In the genomic region with DNA sequence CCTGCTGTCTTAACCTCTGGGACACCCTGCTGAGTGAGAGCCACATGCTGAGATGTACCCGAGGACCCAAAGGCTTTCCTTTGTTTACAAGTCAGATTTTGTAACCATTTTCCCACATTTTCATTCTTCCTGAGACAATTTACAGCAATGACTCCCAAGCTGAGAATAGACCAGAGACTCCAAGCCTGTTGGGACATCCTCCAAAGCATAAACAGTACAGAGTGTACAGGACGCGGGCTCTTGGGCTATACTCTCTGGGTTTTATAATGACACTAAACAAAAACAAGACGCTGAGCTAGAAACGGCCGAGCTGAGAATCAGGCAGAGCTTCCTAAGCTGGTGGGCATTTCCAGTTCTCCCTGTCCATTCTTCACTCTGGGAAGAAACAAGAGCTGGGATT, we compare ENCODE assay signal across 28 mouse cellular contexts. TPM values are rescaled to one million over a fixed set of nuclear protein-coding genes. Genes with fewer than 3 reads are reported as not detected.
DNase-seq lines count a peak whose midpoint lies in the region; ATAC-seq and TF ChIP-seq lines count a peak whose summit lies in the region.
"Had no signal": no experiment of that assay in that cellular context is flagged by ENCODE, and none has a peak within 500 bp of the region (broad histone marks: within the 10 kb centered on the region; RNA-seq: fewer than 3 reads in every experiment).

No protein-coding gene starts in this region.

- H3K79me2 ChIP-seq in heart, adult 2 months (replicated peaks; ENCODE audit: control insufficient read depth, insufficient read depth, low read length), result no peaks in the 10 kb centered on the region

- no peak overlapping the region for H3K4me3 ChIP-seq in heart, adult 2 months
- H3K4me3 ChIP-seq in heart, embryonic 11.5 days (ENCODE audit: low read depth, low read length), result no peak overlapping the region
- no peak overlapping the region for H3K4me3 ChIP-seq in kidney, embryonic 16.5 days (ENCODE audit: low read length)
- no peak overlapping the region for H3K4me3 ChIP-seq in small intestine, adult 2 months (ENCODE audit: low read depth, low read length)
- no peak overlapping the region for H3K4me3 ChIP-seq in intestine, embryonic 16.5 days (ENCODE audit: low read length)
- H3K4me3 ChIP-seq: embryonic facial prominence, embryonic 13.5 days; forebrain, embryonic 10.5 days; forebrain, embryonic 15.5 days; hindbrain, embryonic 15.5 days; left cerebral cortex, adult 2 months; limb, embryonic 12.5 days; midbrain, embryonic 10.5 days had no signal

- H3K27me3 ChIP-seq in heart, adult 2 months (ENCODE audit: control insufficient read depth, insufficient read depth, low read length), result no peaks in the 10 kb centered on the region
- H3K27me3 ChIP-seq in heart, embryonic 11.5 days (ENCODE audit: control insufficient read depth, insufficient read depth, low read length), result no peaks in the 10 kb centered on the region
- H3K27me3 ChIP-seq in kidney, embryonic 16.5 days (ENCODE audit: insufficient read depth, low read length), result no peaks in the 10 kb centered on the region
- no peaks in the 10 kb centered on the region for H3K27me3 ChIP-seq in small intestine, adult 2 months (ENCODE audit: control insufficient read depth, insufficient read depth, low read length)
- H3K27me3 ChIP-seq in intestine, embryonic 16.5 days (replicated peaks; ENCODE audit: control insufficient read depth, insufficient read depth, low read length), result no peaks in the 10 kb centered on the region
- H3K27me3 ChIP-seq: embryonic facial prominence, embryonic 13.5 days; forebrain, embryonic 15.5 days; hindbrain, embryonic 15.5 days; limb, embryonic 12.5 days had no signal

- H3K9ac ChIP-seq in heart, adult 2 months (ENCODE audit: low read depth, low read length), result no peak overlapping the region
- no peak overlapping the region for H3K9ac ChIP-seq in heart, embryonic 11.5 days (ENCODE audit: low read depth, low read length)
- H3K9ac ChIP-seq in kidney, embryonic 16.5 days (replicated peaks; ENCODE audit: low read length), result no peak overlapping the region
- no peak overlapping the region for H3K9ac ChIP-seq in intestine, embryonic 16.5 days (ENCODE audit: low read depth, low read length)
- H3K9ac ChIP-seq: embryonic facial prominence, embryonic 13.5 days; forebrain, embryonic 15.5 days; hindbrain, embryonic 15.5 days; limb, embryonic 12.5 days had no signal

- peaks cover 2% of the 10 kb centered on the region; the same call in 1 of the 2 replicates for H3K4me1 ChIP-seq in heart, adult 2 months (ENCODE audit: control insufficient read depth, insufficient read depth, low read length)
- H3K4me1 ChIP-seq in heart, embryonic 11.5 days (ENCODE audit: control insufficient read depth, insufficient read depth, low read length), result no peaks in the 10 kb centered on the region
- peaks cover 7% of the 10 kb centered on the region; the same call in 1 of the 2 replicates for H3K4me1 ChIP-seq in kidney, embryonic 16.5 days (ENCODE audit: insufficient read depth, low read length)
- H3K4me1 ChIP-seq in small intestine, adult 2 months (ENCODE audit: control insufficient read depth, insufficient read depth, insufficient read length, low read length), result no peaks in the 10 kb centered on the region; the same call in 1 of the 2 replicates
- 0 out of 2 replicates have a peak, but pooled peaks cover 5% of the 10 kb centered on the region for H3K4me1 ChIP-seq in intestine, embryonic 16.5 days (ENCODE audit: control insufficient read depth, insufficient read depth, low read length)
- H3K4me1 ChIP-seq: forebrain, embryonic 10.5 days; forebrain, embryonic 15.5 days; hindbrain, embryonic 15.5 days; limb, embryonic 12.5 days; midbrain, embryonic 10.5 days had no signal

- intact Hi-C loops in heart, adult 2 months (cut with DNase I), result no loop called here

- no peak overlapping the region for H3K4me2 ChIP-seq in heart, embryonic 11.5 days
- H3K4me2 ChIP-seq in kidney, embryonic 16.5 days (replicated peaks; ENCODE audit: low read depth, low read length), result no peak overlapping the region
- no peak overlapping the region for H3K4me2 ChIP-seq in intestine, embryonic 16.5 days (ENCODE audit: low read depth, low read length)
- H3K4me2 ChIP-seq: embryonic facial prominence, embryonic 13.5 days; forebrain, embryonic 15.5 days; hindbrain, embryonic 15.5 days; limb, embryonic 12.5 days; liver, embryonic 11.5 days had no signal

- WGBS in heart, adult 2 months, result 78% methylated on average over 6 of the region's 6 CpGs
- 83% methylated on average over 6 of the region's 6 CpGs for WGBS in heart, embryonic 11.5 days (ENCODE audit: insufficient replicate concordance)
- WGBS in kidney, embryonic 16.5 days, result 86% methylated on average over 6 of the region's 6 CpGs
- 87% methylated on average over 6 of the region's 6 CpGs for WGBS in small intestine, adult 2 months
- WGBS in intestine, embryonic 16.5 days, result 77% methylated on average over 6 of the region's 6 CpGs

- ATAC-seq in heart, embryonic 11.5 days (replicated peaks; ENCODE audit: insufficient number of reproducible peaks, low FRiP score, low TSS enrichment), result no peak
- ATAC-seq in kidney, embryonic 16.5 days (ENCODE audit: low FRiP score, low TSS enrichment), result no peak
- ATAC-seq in intestine, embryonic 16.5 days, result no peak
- ATAC-seq: forebrain, embryonic 15.5 days; inflammation-experienced regulatory T-cells, adult 6 months; midbrain, embryonic 16.5 days had no signal

- no peaks in the 10 kb centered on the region for H3K36me3 ChIP-seq in heart, adult 2 months (ENCODE audit: control insufficient read depth, insufficient read depth, low read length)
- H3K36me3 ChIP-seq in heart, embryonic 11.5 days (ENCODE audit: control insufficient read depth, insufficient read depth, low read length), result no peaks in the 10 kb centered on the region
- H3K36me3 ChIP-seq in kidney, embryonic 16.5 days (ENCODE audit: insufficient read depth, low read length), result no peaks in the 10 kb centered on the region
- H3K36me3 ChIP-seq in small intestine, adult 2 months (ENCODE audit: control insufficient read depth, insufficient read depth, low read length), result no peaks in the 10 kb centered on the region
- H3K36me3 ChIP-seq in intestine, embryonic 16.5 days (ENCODE audit: control insufficient read depth, insufficient read depth, low read length), result no peaks in the 10 kb centered on the region
- H3K36me3 ChIP-seq: embryonic facial prominence, embryonic 13.5 days; forebrain, embryonic 10.5 days; forebrain, embryonic 15.5 days; hindbrain, embryonic 15.5 days; limb, embryonic 12.5 days; midbrain, embryonic 10.5 days had no signal

- no peak for DNase-seq in heart, adult 2 months
- DNase-seq in kidney, adult 11 months, result no peak
- peak; percentile 38 for DNase-seq in lung, postnatal 10 days
- DNase-seq in lung, postnatal 14 days, result no peak
- DNase-seq: adrenal gland, postnatal 25 days; cerebellum, adult 18-20 months; right cerebral cortex, postnatal 25 days; spleen, adult 18-20 months; thymus, adult 18-20 months had no signal

- TF ChIP-seq POLR2A in heart, adult 2 months (IDR thresholded peaks at IDR 0.05; ENCODE audit: insufficient read depth, low read depth, low read length), result no peak
- no peak for TF ChIP-seq POLR2A in small intestine, adult 2 months (IDR thresholded peaks at IDR 0.05; ENCODE audit: low read depth, low read length)

- no peak for TF ChIP-seq CTCF in heart, adult 2 months (IDR thresholded peaks at IDR 0.05)
- no peak for TF ChIP-seq CTCF in small intestine, adult 2 months (IDR thresholded peaks at IDR 0.05; ENCODE audit: extremely low read depth, insufficient read length, insufficient replicate concordance, low read depth, low read length)

- H3K27ac ChIP-seq in heart, adult 2 months, result peak overlapping the region; percentile 41
- H3K27ac ChIP-seq in heart, embryonic 11.5 days (ENCODE audit: low read depth, low read length), result no peak overlapping the region
- peak overlapping the region; percentile 2; the same call in 1 of the 2 replicates for H3K27ac ChIP-seq in kidney, embryonic 16.5 days (ENCODE audit: low read length)
- H3K27ac ChIP-seq in small intestine, adult 2 months (ENCODE audit: insufficient read depth, low read depth, low read length), result peak overlapping the region; percentile 70
- no peak overlapping the region for H3K27ac ChIP-seq in intestine, embryonic 16.5 days (ENCODE audit: low read length)
- H3K27ac ChIP-seq: embryonic facial prominence, embryonic 13.5 days; forebrain, embryonic 10.5 days; forebrain, embryonic 15.5 days; hindbrain, embryonic 15.5 days; left cerebral cortex, adult 2 months; limb, embryonic 12.5 days; midbrain, embryonic 10.5 days had no signal

- no peak for TF ChIP-seq EP300 in heart, adult 2 months (IDR thresholded peaks at IDR 0.05; ENCODE audit: insufficient read depth, low read depth, low read length)

- no peaks in the 10 kb centered on the region for H3K9me3 ChIP-seq in heart, embryonic 11.5 days (replicated peaks; ENCODE audit: control insufficient read depth, low read length)
- peaks cover 5% of the 10 kb centered on the region; the same call in 1 of the 2 replicates for H3K9me3 ChIP-seq in kidney, embryonic 16.5 days (ENCODE audit: low read length)
- H3K9me3 ChIP-seq in intestine, embryonic 16.5 days (ENCODE audit: control insufficient read depth, low read length), result no peaks in the 10 kb centered on the region
- H3K9me3 ChIP-seq: embryonic facial prominence, embryonic 13.5 days; forebrain, embryonic 10.5 days; forebrain, embryonic 15.5 days; hindbrain, embryonic 15.5 days; midbrain, embryonic 10.5 days had no signal

RNA-seq across cellular contexts. Expression of gene Il34, which starts 31.0 kb away (rescaled TPM):
- 1 to 10 TPM; 3.3 to 5.3 TPM for total RNA-seq in heart, adult 2 months (2021)
- polyA plus RNA-seq in heart, adult 2 months (2012; rRNA removed), result 7.2 and 15.3 TPM in 2 replicates
- 0.36 TPM in 1 of 2 replicates, not detected in the other for polyA plus RNA-seq in heart, embryonic 11.5 days (2014; fragmentation: Nextera tagmentation; extraction: Ambion mirVana)
- 3.0 and 3.2 TPM in 2 replicates for polyA plus RNA-seq in kidney, embryonic 16.5 days (2015; fragmentation: Nextera tagmentation; extraction: Ambion mirVana)
- 7.6 and 16.7 TPM in 2 replicates for polyA plus RNA-seq in small intestine, adult 2 months (2012; rRNA removed)
- polyA plus RNA-seq in intestine, embryonic 16.5 days (2015; fragmentation: Nextera tagmentation; extraction: Ambion mirVana), result 2.0 and 2.4 TPM in 2 replicates
- total RNA-seq: common myeloid progenitor, adult 5-6 weeks; hematopoietic stem cell, adult 5-6 weeks; megakaryocyte progenitor cell, adult 5-6 weeks; neutrophil, adult 5-6 weeks had no signal
- polyA plus RNA-seq: inflammation-experienced regulatory T-cells, adult 6 months; neural tube, embryonic 11.5 days had no signal

RNA-seq across cellular contexts. Expression of gene Mtss1l, which starts 53.4 kb away (rescaled TPM):
- total RNA-seq in heart, adult 2 months (2021), result 10 to 100 TPM; 38.8 to 39.6 TPM
- polyA plus RNA-seq in heart, adult 2 months (2012; rRNA removed), result 34.3 and 39.7 TPM in 2 replicates
- polyA plus RNA-seq in heart, embryonic 11.5 days (2014; fragmentation: Nextera tagmentation; extraction: Ambion mirVana), result 9.2 and 9.5 TPM in 2 replicates
- polyA plus RNA-seq in kidney, embryonic 16.5 days (2015; fragmentation: Nextera tagmentation; extraction: Ambion mirVana), result 9.1 and 9.2 TPM in 2 replicates
- 19.3 and 21.9 TPM in 2 replicates for polyA plus RNA-seq in small intestine, adult 2 months (2012; rRNA removed)
- polyA plus RNA-seq in intestine, embryonic 16.5 days (2015; fragmentation: Nextera tagmentation; extraction: Ambion mirVana), result 3.3 and 4.0 TPM in 2 replicates

Comparison
In these comparisons a context has a peak if more than half of its experiments do, and no peak if none do; other contexts are left out.
1. H3K27ac ChIP-seq: peak in heart, adult 2 months (single experiment), kidney, embryonic 16.5 days (single experiment) and small intestine, adult 2 months (single experiment); none in heart, embryonic 11.5 days (single experiment) and intestine, embryonic 16.5 days (single experiment).